Mouse (Mus musculus): ENCODE measurements around the gene Stard3. TPM values are rescaled to one million over a fixed set of nuclear protein-coding genes. Genes with fewer than 3 reads are reported as not detected.

Stard3 gene
- total and polyA plus RNA-seq, 3 experiments, result 53.0 to 62.5 TPM; not detected in 1

- H3K9me3 ChIP-seq (replicated peaks; ENCODE audit: insufficient read depth, low read length), result no peaks in the 10 kb centered on the region
- H3K4me3 ChIP-seq (ENCODE audit: control insufficient read depth in 1 of 2, insufficient read depth in 1 of 2, low read depth in 2 of 2, low read length in 2 of 2), result no peak overlapping the region
- H3K9ac ChIP-seq (ENCODE audit: control insufficient read depth, low read depth, low read length, poor library complexity, severe bottlenecking), result no peak overlapping the region
Observed at GRCm38 (mm10) chr11:98384721-98385637, 26.8 kb downstream of the Stard3 start.

GRCm38 (mm10) chr11:98385638-98386585 lies 27.7 kb downstream of the Stard3 start, which contains the start of gene Pnmt:
TSS of gene Pnmt (plus strand) at chr11:98386450.
- Histone ChIP-seq H3K27me3 (ENCODE audit: control insufficient read depth in 1 of 2, insufficient read depth in 2 of 2, low read length in 2 of 2) (no peaks in the 10 kb centered on the region), H3K4me3 (ENCODE audit: control insufficient read depth in 1 of 2, insufficient read depth in 1 of 2, low read depth in 2 of 2, low read length in 2 of 2) (no peak within 1 kb of the TSS), H3K4me1 (ENCODE audit: control insufficient read depth in 1 of 2, insufficient read depth in 2 of 2, low read length in 2 of 2) (peaks cover 0 to 7% of the 10 kb centered on the region in 2 experiments; a peak in 2 of 4 replicates), H3K36me3 (ENCODE audit: control insufficient read depth in 1 of 2, insufficient read depth in 2 of 2, low read length in 2 of 2) (no peaks in the 10 kb centered on the region), H3K9me3 (replicated peaks; ENCODE audit: insufficient read depth, low read length) (no peaks in the 10 kb centered on the region), H3K79me2 (ENCODE audit: control insufficient read depth, insufficient read depth, low read length, poor library complexity) (no peaks in the 10 kb centered on the region), H3K27ac (ENCODE audit: control insufficient read depth, low read depth, low read length) (no peak within 1 kb of the TSS), H3K9ac (ENCODE audit: control insufficient read depth, low read depth, low read length, poor library complexity, severe bottlenecking) (no peak within 1 kb of the TSS)
- no peak for DNase-seq (ENCODE audit: low read depth, low spot score)
- no peak for TF ChIP-seq CHD1 (IDR thresholded peaks at IDR 0.05; ENCODE audit: low read depth, low read length)
- no peak for TF ChIP-seq RCOR1 (IDR thresholded peaks at IDR 0.05; ENCODE audit: low read depth, low read length)
- no peak for TF ChIP-seq MYC (IDR thresholded peaks at IDR 0.05; ENCODE audit: low read depth, low read length)
- TF ChIP-seq GATA1 (IDR thresholded peaks at IDR 0.05; ENCODE audit: low read depth, low read length), result no peak
- TF ChIP-seq USF2 (IDR thresholded peaks at IDR 0.05; ENCODE audit: borderline replicate concordance in 1 of 2, insufficient read depth in 1 of 2, low read depth in 1 of 2, low read length in 2 of 2), result no peak
- TF ChIP-seq USF1 (IDR thresholded peaks at IDR 0.05; ENCODE audit: low read depth, low read length), result no peak
- no peak for TF ChIP-seq TBP (IDR thresholded peaks at IDR 0.05; ENCODE audit: low read depth, low read length)
- no peak for TF ChIP-seq MAFK (IDR thresholded peaks at IDR 0.05; ENCODE audit: borderline replicate concordance, low read depth, low read length)

More at GRCm38 (mm10) chr11:98384721-98385637, 26.8 kb downstream of the Stard3 start:
- Histone ChIP-seq H3K27ac (ENCODE audit: control insufficient read depth, low read depth, low read length) (no peak overlapping the region), H3K36me3 (ENCODE audit: control insufficient read depth in 1 of 2, insufficient read depth in 2 of 2, low read length in 2 of 2) (no peaks in the 10 kb centered on the region), H3K4me1 (ENCODE audit: control insufficient read depth in 1 of 2, insufficient read depth in 2 of 2, low read length in 2 of 2) (peaks cover 0 to 7% of the 10 kb centered on the region in 2 experiments; a peak in 2 of 4 replicates), H3K79me2 (ENCODE audit: control insufficient read depth, insufficient read depth, low read length, poor library complexity) (no peaks in the 10 kb centered on the region), H3K27me3 (ENCODE audit: control insufficient read depth in 1 of 2, insufficient read depth in 2 of 2, low read length in 2 of 2) (no peaks in the 10 kb centered on the region)
- no peak for DNase-seq (ENCODE audit: low read depth, low spot score)
- TF ChIP-seq KAT2A (conservative IDR thresholded peaks at IDR 0.05; ENCODE audit: low read depth, low read length), result no peak
- no peak for TF ChIP-seq MEF2A (IDR thresholded peaks at IDR 0.05; ENCODE audit: extremely low read depth, insufficient replicate concordance, low read depth, low read length, poor library complexity, severe bottlenecking)
- no peak for TF ChIP-seq RCOR1 (IDR thresholded peaks at IDR 0.05; ENCODE audit: low read depth, low read length)
- no peak for TF ChIP-seq ETS1 (IDR thresholded peaks at IDR 0.05; ENCODE audit: low read depth, low read length)
